Mouse (Mus musculus) G1E (cell line): ENCODE measurements at regions not wholly inside any gene's neighbourhood (a gene's known extent, or its start where the extent isn't known, plus 50 kb on each side); places are given as distances from the start of the nearest gene placed in this dataset.

Source experiments
- ATAC-seq: 2 replicates; pipeline ENCODE4 v1.8.0; 2016; ENCODE audit warnings: mild to moderate bottlenecking; ENCODE audit not compliant: insufficient number of reproducible peaks, poor library complexity, low FRiP score, severe bottlenecking; ENCODE audit errors: extremely low read depth
- DNase-seq: peaks from one replicate; pipeline ENCODE4 v3.0.0; 2012; ENCODE audit warnings: low spot score
- H3K27me3 ChIP-seq: 2 replicates; pipeline ENCODE4 v1.6.1; 2012; ENCODE audit warnings: mild to moderate bottlenecking, low read length, inconsistent platforms; ENCODE audit not compliant: insufficient read depth
- H3K36me3 ChIP-seq: replicated peaks from 2 replicates; pipeline ENCODE3; 2012; ENCODE audit warnings: mild to moderate bottlenecking, inconsistent platforms
- H3K4me1 ChIP-seq: 2 replicates; pipeline ENCODE4 v1.6.1; 2012; ENCODE audit warnings: low read depth, low read length, inconsistent platforms, mixed read lengths; ENCODE audit not compliant: insufficient read depth
- H3K4me3 ChIP-seq: 2 replicates; pipeline ENCODE4 v1.5.1; 2012; ENCODE audit warnings: low read depth, mild to moderate bottlenecking, inconsistent platforms, low read length, moderate library complexity, mixed read lengths
- H3K9me3 ChIP-seq: replicated peaks from 2 replicates; pipeline ENCODE4 v1.6.1; 2012; ENCODE audit warnings: inconsistent platforms
- CTCF ChIP-seq: IDR thresholded peaks from 2 replicates; pipeline ENCODE4 v1.5.1; 2012; ENCODE audit warnings: low read depth, low read length, inconsistent platforms, mixed read lengths
- GATA1 ChIP-seq: IDR thresholded peaks from 2 replicates; pipeline ENCODE4 v1.6.1; 2012; ENCODE audit warnings: borderline replicate concordance, low read length, inconsistent platforms, mixed read lengths
- GATA2 ChIP-seq: IDR thresholded peaks from 2 replicates; pipeline ENCODE4 v1.6.1; 2012; ENCODE audit warnings: low read depth, low read length, inconsistent platforms, borderline replicate concordance
- POLR2AphosphoS5 ChIP-seq: IDR thresholded peaks from 2 replicates; pipeline ENCODE4 v1.6.1; 2012; ENCODE audit warnings: low read depth, low read length, inconsistent platforms; ENCODE audit not compliant: insufficient replicate concordance
- TAL1 ChIP-seq: conservative IDR thresholded peaks from 2 replicates; pipeline ENCODE4 v1.6.1; 2012; ENCODE audit warnings: low read depth, low read length, inconsistent platforms, mixed read lengths

DNA sequence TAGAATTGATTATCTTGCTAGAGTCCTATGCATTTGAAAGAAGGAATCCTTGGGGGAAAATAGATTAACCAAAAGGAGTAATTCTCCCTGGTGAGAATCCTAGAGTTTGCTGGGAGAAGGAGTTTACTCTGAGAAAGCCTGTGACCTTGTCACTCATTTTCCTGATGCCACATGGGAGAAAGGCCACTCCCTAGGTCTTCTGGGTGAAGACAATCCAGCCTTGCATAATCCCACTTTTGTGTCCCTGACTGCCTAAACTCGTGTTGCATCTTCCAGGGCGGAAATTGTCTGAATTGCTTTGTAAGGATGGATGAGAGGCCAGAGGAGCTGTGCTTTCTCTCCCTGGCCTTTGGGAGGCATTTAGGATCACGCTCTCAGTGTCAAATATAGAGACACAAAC is 490.2 kb downstream of the Slc4a3 start:
- ATAC-seq (no peak), DNase-seq (no peak)
- TF ChIP-seq GATA1 (no peak), CTCF (no peak), TAL1 (no peak), GATA2 (no peak), POLR2AphosphoS5 (no peak)

DNA sequence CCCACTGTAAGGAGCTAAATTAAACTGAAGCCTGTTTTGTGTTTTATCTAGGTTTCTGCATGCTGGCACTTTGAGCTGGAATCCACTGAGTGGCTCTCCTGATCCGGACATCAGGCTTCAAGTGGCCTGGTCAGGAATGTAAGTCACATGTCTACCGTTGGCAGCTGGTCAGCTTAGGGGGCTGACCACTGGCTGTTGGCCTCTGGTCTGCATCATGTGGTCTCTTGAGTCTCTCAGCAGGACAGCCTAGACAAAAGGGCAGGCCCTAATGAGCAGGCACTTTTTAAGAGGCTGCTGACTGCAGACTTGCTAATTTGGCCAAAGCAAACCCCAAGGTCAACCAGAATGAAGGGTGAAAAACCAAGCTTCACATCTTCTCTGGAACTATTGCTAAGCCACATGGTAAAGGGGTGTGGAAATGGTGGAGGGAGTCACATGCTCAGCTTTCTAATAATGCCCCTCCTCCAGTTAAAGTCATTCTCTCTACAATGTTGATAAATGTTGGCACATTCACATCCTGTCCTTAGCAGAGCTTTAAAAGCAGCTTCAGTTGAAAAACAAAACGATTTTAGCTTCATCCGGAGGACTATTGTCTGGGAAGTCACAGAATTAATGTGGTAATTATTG is 493.1 kb downstream of the Slc4a3 start:
- Histone ChIP-seq H3K9me3 (peaks cover 38% of the 10 kb centered on the region), H3K4me3 (no peak overlapping the region), H3K27me3 (no peaks in the 10 kb centered on the region), H3K36me3 (no peaks in the 10 kb centered on the region), H3K4me1 (no peaks in the 10 kb centered on the region)
- ATAC-seq = no peak
- TF ChIP-seq GATA2 (no peak), GATA1 (no peak), POLR2AphosphoS5 (no peak), CTCF (no peak), TAL1 (no peak)
- DNase-seq = no peak

More for the DNA sequence above, 490.2 kb downstream of the Slc4a3 start:
- Histone ChIP-seq H3K36me3 (no peaks in the 10 kb centered on the region), H3K27me3 (no peaks in the 10 kb centered on the region), H3K9me3 (peaks cover 29% of the 10 kb centered on the region), H3K4me1 (no peaks in the 10 kb centered on the region), H3K4me3 (no peak overlapping the region)

- peaks cover 40% of the 10 kb centered on the region for H3K9me3 ChIP-seq
- TF ChIP-seq POLR2AphosphoS5 = no peak
- TF ChIP-seq TAL1 = no peak
- no peak for TF ChIP-seq GATA2
- TF ChIP-seq GATA1 = no peak
- TF ChIP-seq CTCF = no peak
- no peaks in the 10 kb centered on the region for H3K27me3 ChIP-seq
- H3K4me3 ChIP-seq = no peak overlapping the region
- ATAC-seq (no peak), DNase-seq (no peak)
- H3K36me3 ChIP-seq = no peaks in the 10 kb centered on the region
- H3K4me1 ChIP-seq = no peaks in the 10 kb centered on the region
Measured at GRCm38 (mm10) chr1:76039661-76040060, 493.6 kb downstream of the Slc4a3 start.

GRCm38 (mm10) chr1:76050264-76050663 is 504.2 kb downstream of the Slc4a3 start:
- Histone ChIP-seq H3K27me3 (no peaks in the 10 kb centered on the region), H3K4me1 (no peaks in the 10 kb centered on the region), H3K36me3 (no peaks in the 10 kb centered on the region), H3K9me3 (peaks cover 52% of the 10 kb centered on the region), H3K4me3 (no peak overlapping the region)
- ATAC-seq = no peak
- no peak for TF ChIP-seq CTCF
- no peak for TF ChIP-seq POLR2AphosphoS5
- no peak for TF ChIP-seq GATA1
- TF ChIP-seq TAL1 = no peak
- TF ChIP-seq GATA2 = no peak
- DNase-seq = no peak

GRCm38 (mm10) chr1:76053378-76054171 is 507.5 kb downstream of the Slc4a3 start:
- no peaks in the 10 kb centered on the region for H3K4me1 ChIP-seq
- H3K9me3 ChIP-seq = peaks cover 44% of the 10 kb centered on the region
- ATAC-seq (no peak), DNase-seq (no peak)
- H3K4me3 ChIP-seq = no peak overlapping the region
- no peaks in the 10 kb centered on the region for H3K36me3 ChIP-seq
- TF ChIP-seq TAL1 (no peak), GATA1 (no peak), POLR2AphosphoS5 (no peak), CTCF (no peak), GATA2 (no peak)
- no peaks in the 10 kb centered on the region for H3K27me3 ChIP-seq

DNA sequence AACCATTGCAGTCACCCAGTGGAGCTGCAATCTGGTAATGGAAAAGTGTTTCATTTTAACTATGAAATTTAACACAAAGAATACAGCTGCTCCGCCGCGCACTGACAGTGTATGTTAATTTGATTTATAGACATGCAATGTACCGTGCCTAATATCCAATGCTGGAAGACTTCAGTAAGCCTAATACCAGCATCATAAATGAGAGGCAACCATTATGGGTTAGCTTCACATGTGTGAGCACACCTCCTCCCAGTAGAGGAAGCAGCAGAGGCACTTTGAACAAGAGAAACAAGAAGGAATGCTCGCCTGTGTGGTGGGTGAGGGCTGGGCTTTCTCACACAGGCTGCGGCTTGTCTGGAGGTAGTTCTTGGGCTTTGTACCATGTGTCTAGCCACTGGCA is 519.7 kb downstream of the Slc4a3 start:
- peaks cover 77% of the 10 kb centered on the region for H3K9me3 ChIP-seq

More for the DNA sequence above, 519.7 kb downstream of the Slc4a3 start:
- no peak overlapping the region for H3K4me3 ChIP-seq
- no peaks in the 10 kb centered on the region for H3K4me1 ChIP-seq
- no peaks in the 10 kb centered on the region for H3K27me3 ChIP-seq
- no peak for TF ChIP-seq TAL1
- TF ChIP-seq GATA2 = no peak
- TF ChIP-seq POLR2AphosphoS5 = no peak
- no peak for TF ChIP-seq GATA1
- TF ChIP-seq CTCF = no peak
- H3K36me3 ChIP-seq = no peaks in the 10 kb centered on the region
- no peak for DNase-seq
- ATAC-seq = no peak
